Mouse (Mus musculus): ENCODE results near the gene Prg3.

Prg3 gene

DNA sequence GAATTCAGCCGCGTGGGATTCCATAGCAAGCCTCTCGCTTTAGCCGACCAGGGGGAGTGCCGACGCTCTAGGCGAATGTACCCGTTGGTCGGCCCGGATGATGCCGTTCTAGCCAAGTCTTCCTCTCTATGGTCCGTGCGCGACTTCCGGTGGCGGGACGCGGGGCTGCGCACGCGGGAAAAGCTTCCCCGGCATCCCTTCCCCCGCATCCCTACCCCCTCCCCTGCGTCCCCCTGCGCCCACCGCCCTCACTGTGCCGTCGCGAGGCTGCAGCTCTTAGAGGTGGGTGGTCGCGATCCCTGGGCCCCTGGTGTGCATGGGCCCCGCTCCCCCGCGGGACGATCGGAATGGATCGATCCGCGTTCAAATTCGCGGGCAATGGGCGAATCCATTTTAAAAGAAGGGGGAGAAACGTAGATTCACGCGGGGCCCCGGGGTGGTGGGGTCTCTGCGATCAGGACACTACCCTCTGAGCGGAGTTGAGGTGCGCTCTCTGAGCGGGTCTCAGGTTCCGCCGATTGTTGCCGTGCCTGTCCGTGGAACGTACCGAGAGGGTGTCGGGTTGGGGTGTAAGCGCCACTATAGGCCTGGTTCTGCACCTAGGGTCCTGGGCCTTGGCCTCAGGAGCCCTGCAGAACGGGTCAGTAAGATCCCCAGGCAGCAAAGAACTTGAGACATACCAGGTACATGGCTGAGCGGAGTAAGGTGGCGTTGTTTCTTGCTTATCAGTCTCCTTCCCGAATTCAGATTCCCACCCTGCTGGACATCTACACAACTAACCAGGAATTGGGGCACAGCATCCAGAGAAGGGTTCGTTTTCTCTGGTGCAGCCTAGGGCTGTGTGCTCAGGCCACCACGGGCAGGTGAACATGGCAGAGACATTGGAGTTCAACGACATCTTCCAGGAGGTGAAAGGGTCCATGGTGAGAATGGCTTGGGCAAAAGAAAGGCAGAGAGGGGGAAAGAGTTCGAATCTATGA is 49.3 kb downstream of the Prg3 start, which contains the start of the genes Ssrp1 and P2rx3:
Gene Ssrp1, plus strand, starts transcription at position 188 of the 980 bp plus-strand sequence.
Gene P2rx3, minus strand, starts transcription at position 416 of the 980 bp plus-strand sequence.
- DNase-seq (ENCODE audit: extremely low read depth, low read depth) = peak; percentile 81

DNA sequence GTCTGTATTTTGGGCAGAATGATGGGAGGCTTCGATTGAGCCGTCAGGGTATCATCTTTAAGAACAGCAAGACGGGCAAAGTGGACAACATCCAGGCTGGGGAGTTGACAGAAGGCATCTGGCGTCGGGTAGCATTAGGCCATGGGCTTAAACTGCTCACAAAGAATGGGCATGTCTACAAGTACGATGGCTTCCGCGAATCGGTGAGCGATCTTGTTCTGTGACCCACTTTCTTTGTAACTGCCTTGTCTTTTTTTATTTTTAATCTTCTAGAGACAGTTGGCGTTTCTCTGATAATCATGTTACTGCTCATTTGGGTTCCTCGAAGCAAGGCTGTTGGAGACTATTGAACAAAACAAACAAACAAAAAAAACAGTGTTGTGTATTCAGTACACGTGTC is 50.3 kb downstream of the Prg3 start:
- no peak for DNase-seq (ENCODE audit: extremely low read depth, low read depth)
